Mouse (Mus musculus) small intestine, adult 2 months (tissue): ENCODE measurements around the gene Cypt12.

Experiments
- CTCF ChIP-seq: fragments of 200-500 bp; IDR thresholded peaks from 2 replicates; pipeline ENCODE4 v1.5.1; 2012; ENCODE audit warnings: low read depth, mild to moderate bottlenecking, control low read depth, inconsistent platforms, low read length, moderate library complexity, mixed read lengths; ENCODE audit not compliant: insufficient replicate concordance, insufficient read length; ENCODE audit errors: extremely low read depth
- POLR2A ChIP-seq: fragments of 200-500 bp; IDR thresholded peaks from 2 replicates; pipeline ENCODE4 v1.6.1; 2012; ENCODE audit warnings: low read depth, mild to moderate bottlenecking, control low read depth, inconsistent platforms, low read length, moderate library complexity

DNA sequence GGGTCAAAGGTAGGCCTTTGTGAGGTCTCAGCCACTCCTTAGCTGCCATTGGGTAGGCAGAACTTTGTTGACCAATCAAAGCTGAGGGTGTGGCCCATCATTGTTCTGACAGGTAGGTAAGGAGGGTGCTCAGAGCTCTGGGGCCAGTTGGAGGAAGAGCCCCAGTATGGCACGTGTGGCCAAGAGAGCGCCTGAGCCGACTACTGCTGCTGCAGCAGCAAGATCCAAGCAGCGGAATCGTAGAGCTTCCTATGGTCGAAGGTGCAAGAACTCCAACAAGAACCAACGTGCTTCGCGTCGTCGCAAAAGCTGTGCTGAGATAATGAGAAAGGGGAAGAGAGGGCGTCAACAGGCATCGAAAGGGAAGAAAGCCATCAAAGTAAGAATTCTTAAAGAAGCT is at the start of gene Cypt12:
- TF ChIP-seq POLR2A = no peak
- TF ChIP-seq CTCF = no peak
